Mouse (Mus musculus): ENCODE measurements around the gene Pip4k2a. TPM values are rescaled to one million over a fixed set of nuclear protein-coding genes. Genes with fewer than 3 reads are reported as not detected.

Pip4k2a gene
- polyA plus RNA-seq, 1 experiment from 2014 or later: 16.2 TPM

DNA sequence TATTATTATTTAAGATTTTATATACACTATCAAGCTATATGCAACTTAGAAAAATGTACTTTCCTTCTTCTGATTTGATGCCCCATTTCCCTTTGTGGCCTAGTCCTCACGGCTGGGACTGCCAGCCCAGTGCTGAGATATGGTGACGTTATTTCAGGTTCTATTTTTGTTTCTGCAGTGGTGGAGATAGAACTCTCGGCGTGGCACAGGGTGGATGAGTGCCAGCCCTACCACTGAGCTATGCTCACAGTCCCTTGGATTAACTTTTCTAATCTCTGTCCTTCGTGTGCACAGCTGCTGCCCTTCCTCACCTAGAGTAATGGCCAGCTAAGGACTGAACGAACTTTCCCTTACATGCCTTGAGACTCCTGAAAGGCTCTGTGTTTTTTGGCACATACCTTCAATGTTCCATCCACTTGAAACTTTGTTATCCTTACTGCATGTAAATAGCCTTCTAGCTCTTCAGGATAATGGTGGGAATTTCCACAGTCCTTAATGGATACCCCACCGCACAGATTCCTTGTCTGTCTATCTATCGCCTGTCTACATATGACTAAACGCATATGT, 164.8 kb downstream of the Pip4k2a start:
- ATAC-seq (ENCODE audit: low read depth) (no peak), DNase-seq (ENCODE audit: low spot score) (no peak)
- WGBS: 83% methylated on average over 9 of the region's 9 CpGs
- Histone ChIP-seq H3K36me3 (ENCODE audit: control insufficient read depth, insufficient read depth, low read length) (no peaks in the 10 kb centered on the region), H3K9ac (ENCODE audit: low read depth, low read length) (no peak overlapping the region), H3K27ac (replicated peaks; ENCODE audit: low read depth, low read length) (no peak overlapping the region), H3K4me3 (ENCODE audit: low read depth, low read length) (no peak overlapping the region), H3K9me3 (ENCODE audit: control insufficient read depth, low read length) (no peaks in the 10 kb centered on the region), H3K27me3 (replicated peaks; ENCODE audit: control insufficient read depth, insufficient read depth, low read length) (no peaks in the 10 kb centered on the region), H3K4me2 (ENCODE audit: low read depth, low read length) (no peak overlapping the region), H3K4me1 (ENCODE audit: control insufficient read depth, insufficient read depth, low read length) (no peaks in the 10 kb centered on the region)

DNA sequence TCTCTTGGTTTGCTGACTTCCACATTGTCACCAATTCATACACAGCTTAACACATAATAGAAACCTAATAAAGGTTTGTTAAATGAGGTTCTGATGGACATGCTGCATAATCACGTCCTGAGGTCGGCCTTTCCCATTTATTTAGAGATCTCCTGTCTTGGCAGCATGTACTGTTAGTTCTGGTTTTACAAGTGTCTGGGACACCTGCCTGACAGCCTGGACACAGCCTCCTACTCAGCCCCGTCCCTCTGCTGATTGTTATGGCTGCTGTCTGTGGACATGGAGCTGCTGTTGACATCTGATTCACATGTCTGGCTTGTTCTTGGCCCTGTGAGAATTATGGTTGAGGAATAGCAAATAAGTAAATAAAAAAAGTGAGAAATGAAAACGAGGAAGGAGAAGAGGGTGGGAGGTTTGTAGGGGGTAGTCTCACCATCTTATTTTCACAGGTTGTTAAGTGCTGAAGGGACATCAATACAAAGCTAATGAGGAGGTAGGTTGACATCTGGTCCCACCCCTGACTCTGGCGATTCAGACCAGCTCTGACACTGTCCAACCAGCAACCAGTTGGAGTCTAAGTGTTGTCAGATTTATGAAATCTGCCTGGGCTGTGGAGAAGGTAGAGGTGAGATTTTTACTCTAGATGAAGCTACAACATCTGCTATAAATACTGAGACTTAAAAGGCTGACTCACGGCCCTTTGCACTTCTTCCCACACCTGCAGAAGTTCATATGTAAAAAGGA, 166.7 kb downstream of the Pip4k2a start:
- no peaks in the 10 kb centered on the region for H3K4me1 ChIP-seq (ENCODE audit: control insufficient read depth, insufficient read depth, low read length)
- DNase-seq (ENCODE audit: low spot score) (no peak), ATAC-seq (ENCODE audit: low read depth) (no peak)
- H3K9me3 ChIP-seq (ENCODE audit: control insufficient read depth, low read length): no peaks in the 10 kb centered on the region
- no peak overlapping the region for H3K27ac ChIP-seq (replicated peaks; ENCODE audit: low read depth, low read length)
- no peak overlapping the region for H3K4me2 ChIP-seq (ENCODE audit: low read depth, low read length)
- no peak overlapping the region for H3K4me3 ChIP-seq (ENCODE audit: low read depth, low read length)
- no peaks in the 10 kb centered on the region for H3K36me3 ChIP-seq (ENCODE audit: control insufficient read depth, insufficient read depth, low read length)
- 74% methylated on average over 6 of the region's 6 CpGs for whole genome bisulfite sequencing
- no peak overlapping the region for H3K9ac ChIP-seq (ENCODE audit: low read depth, low read length)
- H3K27me3 ChIP-seq (replicated peaks; ENCODE audit: control insufficient read depth, insufficient read depth, low read length): no peaks in the 10 kb centered on the region

DNA sequence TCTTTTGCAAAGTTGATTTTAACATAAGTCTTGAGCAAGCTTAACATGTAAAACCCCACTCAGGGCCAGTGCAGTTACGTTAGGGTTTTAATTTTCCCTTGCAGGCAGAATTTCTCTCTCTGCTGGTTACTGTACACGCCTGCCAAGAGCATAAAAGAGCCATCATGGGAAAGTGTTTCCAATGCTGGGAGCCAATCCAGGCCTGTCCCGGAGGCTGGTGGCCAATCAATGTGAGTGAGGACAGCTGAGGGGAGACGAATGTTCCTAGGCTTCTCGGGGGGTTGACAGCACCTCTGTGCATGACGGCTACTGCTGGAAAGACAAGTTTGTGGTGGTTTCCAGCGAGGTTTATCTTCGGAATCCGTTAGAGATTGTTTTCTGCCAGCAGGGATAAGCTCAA, 175.2 kb downstream of the Pip4k2a start:
- Histone ChIP-seq H3K4me1 (ENCODE audit: control insufficient read depth, insufficient read depth, low read length) (peaks cover 20% of the 10 kb centered on the region), H3K9me3 (ENCODE audit: control insufficient read depth, low read length) (no peaks in the 10 kb centered on the region), H3K27me3 (replicated peaks; ENCODE audit: control insufficient read depth, insufficient read depth, low read length) (no peaks in the 10 kb centered on the region), H3K36me3 (ENCODE audit: control insufficient read depth, insufficient read depth, low read length) (no peaks in the 10 kb centered on the region), H3K27ac (replicated peaks; ENCODE audit: low read depth, low read length) (no peak overlapping the region), H3K4me2 (ENCODE audit: low read depth, low read length) (no peak overlapping the region), H3K4me3 (ENCODE audit: low read depth, low read length) (no peak overlapping the region), H3K9ac (ENCODE audit: low read depth, low read length) (no peak overlapping the region)
- 0 out of 2 replicates have a peak, but pooled peaks have one; percentile 41 for ATAC-seq (ENCODE audit: low read depth)
- WGBS: 40% methylated on average over 9 of the region's 9 CpGs
- peak; percentile 62 for DNase-seq (ENCODE audit: low spot score)

GRCm38 (mm10) chr2:18821451-18822379, 176.2 kb downstream of the Pip4k2a start:
- WGBS: 34% methylated on average over 18 of the region's 18 CpGs
- Histone ChIP-seq H3K27me3 (replicated peaks; ENCODE audit: control insufficient read depth, insufficient read depth, low read length) (no peaks in the 10 kb centered on the region), H3K4me1 (ENCODE audit: control insufficient read depth, insufficient read depth, low read length) (peaks cover 20% of the 10 kb centered on the region), H3K36me3 (ENCODE audit: control insufficient read depth, insufficient read depth, low read length) (no peaks in the 10 kb centered on the region), H3K4me3 (ENCODE audit: low read depth, low read length) (peak overlapping the region; percentile 20), H3K27ac (replicated peaks; ENCODE audit: low read depth, low read length) (no peak overlapping the region; the same call in 1 of the 2 replicates), H3K9ac (ENCODE audit: low read depth, low read length) (peak overlapping the region; percentile 30; the same call in 1 of the 2 replicates), H3K9me3 (ENCODE audit: control insufficient read depth, low read length) (no peaks in the 10 kb centered on the region), H3K4me2 (ENCODE audit: low read depth, low read length) (peak overlapping the region; percentile 48)
- DNase-seq (ENCODE audit: low spot score) (peak; percentile 69), ATAC-seq (ENCODE audit: low read depth) (peak; percentile 72)

GRCm38 (mm10) chr2:18819520-18819919, 178.4 kb downstream of the Pip4k2a start:
- DNase-seq (ENCODE audit: low spot score) (no peak), ATAC-seq (ENCODE audit: low read depth) (no peak)
- WGBS: 68% methylated on average over 7 of the region's 7 CpGs
- H3K27me3 ChIP-seq (replicated peaks; ENCODE audit: control insufficient read depth, insufficient read depth, low read length): no peaks in the 10 kb centered on the region
- no peak overlapping the region for H3K4me3 ChIP-seq (ENCODE audit: low read depth, low read length)
- no peaks in the 10 kb centered on the region for H3K9me3 ChIP-seq (ENCODE audit: control insufficient read depth, low read length)
- H3K4me1 ChIP-seq (ENCODE audit: control insufficient read depth, insufficient read depth, low read length): peaks cover 20% of the 10 kb centered on the region
- no peak overlapping the region for H3K27ac ChIP-seq (replicated peaks; ENCODE audit: low read depth, low read length)
- no peaks in the 10 kb centered on the region for H3K36me3 ChIP-seq (ENCODE audit: control insufficient read depth, insufficient read depth, low read length)
- no peak overlapping the region for H3K4me2 ChIP-seq (ENCODE audit: low read depth, low read length)
- no peak overlapping the region for H3K9ac ChIP-seq (ENCODE audit: low read depth, low read length)

GRCm38 (mm10) chr2:18816036-18816435, 181.9 kb downstream of the Pip4k2a start:
- no peaks in the 10 kb centered on the region for H3K36me3 ChIP-seq (ENCODE audit: control insufficient read depth, insufficient read depth, low read length)
- no peaks in the 10 kb centered on the region for H3K9me3 ChIP-seq (ENCODE audit: control insufficient read depth, low read length)
- H3K4me2 ChIP-seq (ENCODE audit: low read depth, low read length): no peak overlapping the region
- H3K4me1 ChIP-seq (ENCODE audit: control insufficient read depth, insufficient read depth, low read length): no peaks in the 10 kb centered on the region
- DNase-seq (ENCODE audit: low spot score): no peak
- WGBS: 81% methylated on average over 2 of the region's 2 CpGs
- H3K4me3 ChIP-seq (ENCODE audit: low read depth, low read length): no peak overlapping the region
- no peaks in the 10 kb centered on the region for H3K27me3 ChIP-seq (replicated peaks; ENCODE audit: control insufficient read depth, insufficient read depth, low read length)
- no peak for ATAC-seq (ENCODE audit: low read depth)
- H3K9ac ChIP-seq (ENCODE audit: low read depth, low read length): no peak overlapping the region
- H3K27ac ChIP-seq (replicated peaks; ENCODE audit: low read depth, low read length): no peak overlapping the region

GRCm38 (mm10) chr2:18815336-18815965, 182.5 kb downstream of the Pip4k2a start:
- Histone ChIP-seq H3K36me3 (ENCODE audit: control insufficient read depth, insufficient read depth, low read length) (no peaks in the 10 kb centered on the region), H3K9me3 (ENCODE audit: control insufficient read depth, low read length) (no peaks in the 10 kb centered on the region), H3K27me3 (replicated peaks; ENCODE audit: control insufficient read depth, insufficient read depth, low read length) (no peaks in the 10 kb centered on the region), H3K4me2 (ENCODE audit: low read depth, low read length) (no peak overlapping the region), H3K4me3 (ENCODE audit: low read depth, low read length) (no peak overlapping the region), H3K27ac (replicated peaks; ENCODE audit: low read depth, low read length) (no peak overlapping the region), H3K9ac (ENCODE audit: low read depth, low read length) (no peak overlapping the region), H3K4me1 (ENCODE audit: control insufficient read depth, insufficient read depth, low read length) (no peaks in the 10 kb centered on the region)
- DNase-seq (ENCODE audit: low spot score): peak; percentile 48
- WGBS: 60% methylated on average over 6 of the region's 6 CpGs
- no peak for ATAC-seq (ENCODE audit: low read depth)

DNA sequence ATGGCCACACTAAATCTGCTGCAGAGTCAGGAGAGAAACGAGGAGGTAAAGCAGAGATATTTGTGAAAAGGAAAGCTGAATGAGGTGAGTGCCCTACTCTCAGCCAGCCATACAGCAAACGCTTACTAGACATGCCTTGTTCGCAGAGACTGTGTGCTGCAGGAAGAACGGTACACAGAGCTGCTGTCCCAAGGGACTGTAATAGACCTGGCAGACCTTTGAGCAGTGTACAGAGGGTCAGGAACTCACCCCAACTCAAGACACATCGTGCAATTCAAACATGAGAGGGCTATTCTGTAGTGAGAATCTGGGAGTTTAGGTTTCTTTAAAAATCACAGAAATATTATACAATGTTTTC, 183.5 kb downstream of the Pip4k2a start:
- DNase-seq (ENCODE audit: low spot score) (no peak), ATAC-seq (ENCODE audit: low read depth) (peak; percentile 38)
- H3K4me2 ChIP-seq (ENCODE audit: low read depth, low read length): no peak overlapping the region
- H3K9me3 ChIP-seq (ENCODE audit: control insufficient read depth, low read length): no peaks in the 10 kb centered on the region
- 19% methylated on average over 5 of the region's 5 CpGs for WGBS
- H3K27me3 ChIP-seq (replicated peaks; ENCODE audit: control insufficient read depth, insufficient read depth, low read length): no peaks in the 10 kb centered on the region
- H3K27ac ChIP-seq (replicated peaks; ENCODE audit: low read depth, low read length): no peak overlapping the region
- H3K4me3 ChIP-seq (ENCODE audit: low read depth, low read length): no peak overlapping the region
- no peaks in the 10 kb centered on the region for H3K4me1 ChIP-seq (ENCODE audit: control insufficient read depth, insufficient read depth, low read length)
- H3K36me3 ChIP-seq (ENCODE audit: control insufficient read depth, insufficient read depth, low read length): no peaks in the 10 kb centered on the region
- H3K9ac ChIP-seq (ENCODE audit: low read depth, low read length): no peak overlapping the region
